Mouse (Mus musculus) C2C12 (cell line): ENCODE measurements around the gene Pomgnt2. TPM values are rescaled to one million over a fixed set of nuclear protein-coding genes. Genes with fewer than 3 reads are reported as not detected.

Source experiments
- H3K27me3 ChIP-seq: one replicate; pipeline ENCODE4 v1.6.1; 2011; ENCODE audit not compliant: control insufficient read depth, insufficient read depth, insufficient read length
- H3K36me3 ChIP-seq: one replicate; pipeline ENCODE4 v1.6.1; 2011; ENCODE audit not compliant: control insufficient read depth, insufficient read depth
- H3K4me3 ChIP-seq: one replicate; pipeline ENCODE4 v1.5.1; 2011; ENCODE audit warnings: mild to moderate bottlenecking, control low read depth; ENCODE audit not compliant: poor library complexity, insufficient read depth, severe bottlenecking
- H3K79me2 ChIP-seq: one replicate; pipeline ENCODE4 v1.6.1; 2011; ENCODE audit not compliant: control insufficient read depth, insufficient read depth
- H3K79me3 ChIP-seq: one replicate; pipeline ENCODE4 v1.6.1; 2011; ENCODE audit warnings: low read depth, control low read depth
- H3ac ChIP-seq: one replicate; pipeline ENCODE3; 2011; ENCODE audit warnings: low read depth; ENCODE audit not compliant: control insufficient read depth, insufficient read length
- CEBPB ChIP-seq: IDR thresholded peaks from one replicate; pipeline ENCODE4 v1.6.1; 2011; ENCODE audit warnings: low read depth, mild to moderate bottlenecking, control low read depth, moderate library complexity
- CTCF ChIP-seq: IDR thresholded peaks from one replicate; pipeline ENCODE4 v1.5.1; 2011; ENCODE audit not compliant: control insufficient read depth, insufficient read depth, insufficient read length
- FOSL1 ChIP-seq: IDR thresholded peaks from one replicate; pipeline ENCODE4 v1.8.0; 2011; ENCODE audit warnings: mild to moderate bottlenecking, low read length; ENCODE audit not compliant: poor library complexity, insufficient read depth, severe bottlenecking
- MAX ChIP-seq: IDR thresholded peaks from one replicate; pipeline ENCODE4 v1.6.1; 2011; ENCODE audit warnings: mild to moderate bottlenecking, control low read depth
- MYOD1 ChIP-seq: IDR thresholded peaks from one replicate; pipeline ENCODE4 v1.6.1; 2011; ENCODE audit warnings: low read depth; ENCODE audit not compliant: control insufficient read depth, insufficient read length
- MYOG ChIP-seq: IDR thresholded peaks from one replicate; pipeline ENCODE4 v1.6.1; 2011; ENCODE audit not compliant: control insufficient read depth, insufficient read length; ENCODE audit errors: extremely low read depth
- USF1 ChIP-seq: IDR thresholded peaks from one replicate; pipeline ENCODE4 v1.6.1; 2011; ENCODE audit warnings: low read depth, mild to moderate bottlenecking, control low read depth, moderate library complexity
- polyA plus RNA-seq: library from polyadenylated mRNA; unstranded; fragments of >200 nt; fragmentation: generic; extraction: Trizol; gene quantifications from one replicate; pipeline ENCODE4 v1.2.1, GENCODE M21; 2012; ENCODE audit warnings: missing spikeins

Pomgnt2 gene
- polyA plus RNA-seq, 1 experiment = 2.4 TPM

GRCm38 (mm10) chr9:121937944-121938355 is 59.0 kb downstream of the Pomgnt2 start:
- H3ac ChIP-seq = no peak overlapping the region
- no peaks in the 10 kb centered on the region for H3K36me3 ChIP-seq
- H3K4me3 ChIP-seq = no peak overlapping the region
- no peaks in the 10 kb centered on the region for H3K79me3 ChIP-seq
- no peak for TF ChIP-seq CEBPB
- no peaks in the 10 kb centered on the region for H3K79me2 ChIP-seq
- peaks cover 37% of the 10 kb centered on the region for H3K27me3 ChIP-seq

- Histone ChIP-seq H3K36me3 (no peaks in the 10 kb centered on the region), H3K4me3 (no peak overlapping the region), H3K79me3 (no peaks in the 10 kb centered on the region), H3ac (no peak overlapping the region), H3K79me2 (no peaks in the 10 kb centered on the region), H3K27me3 (peaks cover 34% of the 10 kb centered on the region)
- no peak for TF ChIP-seq USF1
- TF ChIP-seq CEBPB = no peak
- TF ChIP-seq CTCF = no peak
- no peak for TF ChIP-seq FOSL1
- TF ChIP-seq MYOG = no peak
- no peak for TF ChIP-seq MYOD1
- no peak for TF ChIP-seq MAX
Measured at GRCm38 (mm10) chr9:121937451-121937864, 59.5 kb downstream of the Pomgnt2 start.

GRCm38 (mm10) chr9:121936952-121937351 is 60.0 kb downstream of the Pomgnt2 start:
- H3K27me3 ChIP-seq = peaks cover 32% of the 10 kb centered on the region
- H3K79me2 ChIP-seq = no peaks in the 10 kb centered on the region
- H3K79me3 ChIP-seq = no peaks in the 10 kb centered on the region
- no peak overlapping the region for H3ac ChIP-seq
- no peaks in the 10 kb centered on the region for H3K36me3 ChIP-seq
- no peak overlapping the region for H3K4me3 ChIP-seq
- TF ChIP-seq MAX = no peak
- TF ChIP-seq CEBPB = no peak
- no peak for TF ChIP-seq MYOG
- no peak for TF ChIP-seq USF1
- TF ChIP-seq MYOD1 = no peak
- no peak for TF ChIP-seq FOSL1
- TF ChIP-seq CTCF = no peak

GRCm38 (mm10) chr9:121934856-121935255 is 62.1 kb downstream of the Pomgnt2 start:
- Histone ChIP-seq H3K79me3 (no peaks in the 10 kb centered on the region), H3K4me3 (no peak overlapping the region), H3K79me2 (no peaks in the 10 kb centered on the region), H3ac (no peak overlapping the region), H3K36me3 (no peaks in the 10 kb centered on the region), H3K27me3 (peaks cover 24% of the 10 kb centered on the region)
- TF ChIP-seq USF1 (no peak), MYOG (no peak), FOSL1 (no peak), MAX (no peak), CTCF (no peak), CEBPB (no peak), MYOD1 (no peak)

Other genes with a start within 250 kb of the Pomgnt2 start
- 16.0 TPM for gene Zfp651, start 237.8 kb downstream of the Pomgnt2 start, polyA plus RNA-seq
- 2.7 TPM for gene Klhl40, start 219.5 kb downstream of the Pomgnt2 start, polyA plus RNA-seq
- gene Hhatl, start 204.6 kb downstream of the Pomgnt2 start, polyA plus RNA-seq = 0.07 TPM
- gene Ccdc13, start 157.6 kb downstream of the Pomgnt2 start, polyA plus RNA-seq = 0.12 TPM
- gene Higd1a, start 138.7 kb downstream of the Pomgnt2 start, polyA plus RNA-seq = 55.5 TPM
- not detected for gene Ackr2, start 98.8 kb downstream of the Pomgnt2 start, polyA plus RNA-seq
- gene Cyp8b1, start 80.8 kb downstream of the Pomgnt2 start, polyA plus RNA-seq = not detected
- gene Fam198a, start 46.1 kb downstream of the Pomgnt2 start, polyA plus RNA-seq = not detected
- 9.8 TPM for gene Snrk, start 120.2 kb upstream of the Pomgnt2 start, polyA plus RNA-seq